Mouse (Mus musculus) megakaryocyte, adult 5-6 weeks (primary cell): ENCODE data around the gene Lhpp. TPM values are rescaled to one million over a fixed set of nuclear protein-coding genes. Genes with fewer than 3 reads are reported as not detected.

ENCODE experiments used
- ATAC-seq: 2 replicates; pipeline ENCODE4 v1.8.0; 2016; ENCODE audit warnings: mild to moderate bottlenecking, inconsistent platforms; ENCODE audit not compliant: poor library complexity, severe bottlenecking
- total RNA-seq, 2 experiments: library from RNA; stranded (forward) in 1 of 2; stranded (reverse) in 1 of 2; fragments of 153-499, 151-499 nt in 1 of 2; fragments of 221-1000, 200-1000 nt in 1 of 2; gene quantifications; 2 replicates each; pipeline versions ENCODE4 v1.2.3 to v1.2.4; 2015 to 2017

Lhpp gene
- total RNA-seq (2015) = 5.1 and 6.9 TPM in 2 replicates
- total RNA-seq (2017) = 5.8 and 6.1 TPM in 2 replicates

DNA sequence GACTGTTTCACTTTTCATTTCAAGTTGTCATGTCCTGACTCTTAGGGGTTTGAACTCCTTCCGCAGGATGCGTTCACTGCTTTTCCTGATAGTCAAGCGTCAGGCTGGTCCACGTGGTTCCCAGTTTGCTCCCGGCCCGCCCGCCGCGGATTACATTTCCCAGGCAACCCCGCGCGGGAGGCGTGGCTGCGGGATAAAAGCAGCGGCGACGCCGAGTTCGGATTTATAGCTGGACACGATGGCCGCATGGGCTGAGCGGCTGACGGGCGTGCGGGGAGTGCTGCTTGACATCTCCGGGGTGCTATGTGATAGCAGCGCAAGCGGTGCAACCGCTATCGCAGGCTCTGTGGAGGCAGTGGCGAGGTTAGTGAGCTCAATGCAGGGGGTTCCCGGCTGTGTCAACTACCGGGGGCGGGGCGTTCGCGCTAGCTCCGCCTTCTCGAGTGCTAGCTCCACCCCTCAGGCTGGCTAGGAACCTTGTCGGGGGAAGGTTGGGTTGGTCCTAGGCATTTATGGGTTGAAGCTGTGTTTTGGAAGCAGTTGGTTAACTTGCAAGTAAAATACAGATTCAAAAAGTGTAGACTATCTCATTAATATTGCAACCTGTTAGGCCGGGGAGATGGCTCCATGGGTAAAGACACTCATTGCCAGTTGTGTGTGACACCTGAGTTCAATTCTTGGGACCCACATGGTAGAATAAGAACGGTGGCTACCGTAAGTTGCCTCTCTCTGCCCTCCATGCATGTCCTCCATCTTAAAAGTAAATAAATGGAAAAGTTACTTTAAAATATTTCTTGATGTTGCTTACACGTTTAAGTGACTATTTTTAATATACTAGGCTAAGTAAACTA is at the start of gene Lhpp:
TSS of gene Lhpp (plus strand) at position 171 of the 851 bp plus-strand sequence.
- peak; percentile 95 for ATAC-seq

DNA sequence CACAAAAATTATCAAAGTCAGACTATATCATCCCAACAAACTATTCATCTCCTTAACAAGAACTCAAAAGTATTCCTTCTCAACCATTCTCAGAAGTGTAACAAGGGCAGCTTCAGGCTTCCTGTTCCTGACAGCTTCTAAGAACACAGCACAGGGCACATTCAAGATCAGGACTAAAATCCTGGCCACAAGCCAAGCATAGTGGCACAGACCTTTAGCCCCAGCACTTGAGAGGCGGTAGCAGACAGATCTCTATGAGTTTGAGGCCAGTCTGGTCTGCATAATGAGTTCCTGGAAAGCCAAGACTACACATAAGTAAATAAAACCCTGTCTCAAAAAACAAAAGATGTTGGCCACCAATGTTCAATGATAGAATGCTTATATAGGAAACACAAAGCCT is 44.6 kb upstream of the Lhpp start:
- ATAC-seq = no peak

DNA sequence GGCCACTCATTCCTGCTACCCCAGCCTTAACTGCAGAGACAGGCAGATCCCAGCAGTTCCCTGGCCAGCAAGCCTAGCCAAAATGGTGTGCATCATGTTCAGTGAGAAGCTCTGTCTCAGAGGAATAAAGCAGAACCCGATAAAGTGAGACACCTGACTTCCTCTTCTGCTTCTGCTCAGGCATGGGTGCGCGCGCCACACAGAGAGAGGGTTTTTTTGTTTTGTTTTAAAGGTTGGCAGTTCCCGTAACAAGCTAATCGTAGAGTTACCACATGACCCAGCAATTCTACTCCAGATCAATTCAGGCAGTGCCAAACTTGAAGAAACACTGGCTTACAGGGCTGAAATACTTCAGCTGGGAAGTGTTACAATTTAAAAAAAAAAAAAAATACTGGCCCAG is 41.6 kb upstream of the Lhpp start:
- peak; percentile 95 for ATAC-seq

DNA sequence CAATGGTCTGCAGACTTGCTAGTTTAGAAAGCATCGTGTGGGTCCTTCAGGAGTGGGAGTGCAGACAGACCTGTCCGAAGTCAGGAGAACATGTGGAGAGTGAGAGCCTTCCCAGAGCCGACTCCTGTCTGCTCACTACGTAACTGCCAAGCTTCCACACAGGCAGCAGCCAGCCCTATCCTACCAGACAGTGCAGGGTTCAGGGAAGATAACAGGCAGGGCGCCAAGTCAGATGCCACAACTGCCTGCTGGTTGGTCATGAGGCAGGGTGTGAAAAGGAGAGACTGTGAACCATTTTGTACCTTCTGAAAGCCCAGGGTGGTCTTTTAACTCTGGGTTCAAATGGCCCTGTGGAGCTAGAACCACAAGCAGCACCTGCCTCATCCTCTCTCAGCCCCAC is 40.4 kb upstream of the Lhpp start:
- no peak for ATAC-seq

DNA sequence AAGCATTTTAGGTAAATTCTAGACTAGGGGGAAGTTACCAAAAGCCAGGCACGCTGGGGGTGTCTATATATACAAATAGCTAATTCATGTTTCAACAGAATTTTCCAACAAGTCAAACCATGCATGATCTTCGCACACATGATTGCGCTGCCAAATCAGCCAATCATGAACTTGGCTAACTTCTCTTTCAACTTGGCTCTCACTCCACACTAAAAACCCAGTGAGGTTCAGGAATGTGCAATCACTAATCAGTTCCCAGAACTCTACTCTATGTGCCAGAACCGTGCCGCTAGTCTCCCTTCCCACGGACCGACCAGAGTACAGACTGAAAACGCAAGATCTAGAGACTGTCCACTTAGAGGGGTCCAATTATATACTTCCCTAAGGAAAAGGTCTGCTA is 39.0 kb upstream of the Lhpp start:
- no peak for ATAC-seq

DNA sequence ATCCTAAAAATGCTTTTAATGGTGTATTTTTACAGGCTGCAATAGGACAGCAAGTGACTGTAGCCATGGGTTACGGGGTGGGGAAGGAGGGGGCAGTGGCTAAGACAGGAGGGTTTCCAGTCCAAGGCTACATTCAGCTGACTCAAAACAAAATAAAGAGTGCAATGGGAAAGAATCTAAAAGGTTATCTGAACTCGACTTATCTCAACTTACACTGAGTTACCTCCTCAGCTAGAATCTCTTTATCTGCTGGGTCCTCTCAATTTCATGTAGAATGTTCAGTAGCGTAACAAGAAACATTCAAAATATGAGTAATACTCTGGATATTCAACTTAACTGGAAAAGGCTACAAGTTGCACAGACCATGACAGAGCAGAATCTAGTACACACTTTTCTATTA is 37.7 kb upstream of the Lhpp start:
- no peak for ATAC-seq

DNA sequence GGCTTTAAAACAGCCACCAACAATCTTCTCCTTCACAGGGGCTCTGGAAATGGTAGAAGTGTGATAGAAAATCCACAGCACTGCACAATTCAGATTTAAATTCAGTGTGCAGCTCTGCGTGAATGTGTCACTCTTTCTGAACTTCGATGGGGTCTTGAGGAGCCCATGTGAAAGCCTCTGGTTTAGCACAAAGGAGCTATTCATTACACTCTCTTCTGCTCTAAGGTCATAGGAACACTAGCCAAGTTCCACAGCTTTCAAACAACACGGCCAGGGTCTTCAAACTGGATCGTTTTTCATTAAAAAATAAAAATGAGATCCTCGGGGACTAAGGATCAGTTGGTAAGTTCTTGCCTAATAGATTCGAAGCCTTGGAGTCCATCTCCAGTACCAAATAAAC is 37.2 kb upstream of the Lhpp start:
- ATAC-seq = no peak

DNA sequence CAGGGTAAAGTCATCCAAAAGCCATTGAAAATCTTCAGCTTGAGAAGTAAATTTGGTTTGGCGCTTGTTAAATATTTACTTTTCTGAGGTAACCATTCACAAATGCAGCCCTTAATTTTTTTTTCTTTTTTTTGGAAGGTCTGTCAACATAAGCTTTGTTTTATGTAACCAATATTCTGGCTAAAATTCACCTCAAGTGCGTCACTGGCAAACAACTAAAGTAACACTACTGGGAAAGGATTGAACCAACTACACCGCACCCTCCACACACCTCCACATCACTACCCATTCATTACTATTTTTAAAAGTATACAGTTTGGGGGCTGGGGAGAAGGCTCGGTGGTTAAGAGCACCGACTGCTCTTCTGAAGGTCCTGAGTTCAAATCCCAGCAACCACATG is 35.8 kb upstream of the Lhpp start:
- ATAC-seq = no peak

DNA sequence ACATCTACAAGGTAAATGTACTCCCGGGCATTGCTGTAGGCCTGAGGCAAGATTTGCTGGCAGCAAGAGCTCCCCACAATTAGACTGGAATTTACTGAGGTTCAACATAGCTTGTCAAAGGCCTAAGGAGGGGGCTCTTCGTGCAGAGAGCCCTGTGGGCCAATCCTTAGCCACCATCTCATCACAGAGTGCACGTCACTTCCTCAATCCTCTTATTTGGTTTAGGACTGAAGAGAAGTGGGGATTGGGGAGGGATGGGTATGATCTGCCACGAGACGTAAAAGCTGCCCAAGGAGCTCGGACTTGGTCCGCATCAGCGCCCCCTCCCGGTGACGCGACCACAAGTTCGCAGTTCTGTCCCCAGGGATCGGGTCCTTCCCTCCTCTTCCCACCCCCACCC is 34.8 kb upstream of the Lhpp start:
- peak; percentile 80 for ATAC-seq

DNA sequence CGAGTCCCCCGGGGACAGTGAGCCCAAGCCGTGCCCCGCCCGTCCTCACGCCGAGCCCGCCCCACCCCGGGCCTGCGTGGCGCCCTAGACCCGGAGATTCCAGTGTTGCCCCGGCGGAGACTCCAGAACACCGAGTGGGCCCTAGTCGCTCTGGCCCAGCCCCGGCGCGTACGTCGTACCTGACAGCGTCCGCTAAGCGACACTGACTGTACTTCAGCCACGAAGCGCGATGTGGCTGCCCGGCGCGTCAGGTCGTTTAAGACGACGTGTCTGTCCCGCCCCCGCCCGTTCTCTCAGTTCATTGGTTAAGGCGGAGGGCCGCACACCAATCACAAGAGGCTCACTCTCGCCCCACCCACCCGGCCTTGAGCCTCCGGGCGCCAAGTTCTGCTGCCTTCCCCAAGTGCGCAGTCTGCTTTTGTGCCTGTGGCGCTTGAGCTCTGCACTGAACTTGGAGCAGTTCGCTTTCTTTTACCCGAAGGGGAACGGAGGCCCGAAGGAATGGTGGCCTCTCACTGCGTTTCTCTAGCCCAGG is 34.3 kb upstream of the Lhpp start, which contains the start of gene Oat:
TSS of gene Oat (minus strand) at position 283 of the 535 bp plus-strand sequence.
- ATAC-seq = peak; percentile 94

DNA sequence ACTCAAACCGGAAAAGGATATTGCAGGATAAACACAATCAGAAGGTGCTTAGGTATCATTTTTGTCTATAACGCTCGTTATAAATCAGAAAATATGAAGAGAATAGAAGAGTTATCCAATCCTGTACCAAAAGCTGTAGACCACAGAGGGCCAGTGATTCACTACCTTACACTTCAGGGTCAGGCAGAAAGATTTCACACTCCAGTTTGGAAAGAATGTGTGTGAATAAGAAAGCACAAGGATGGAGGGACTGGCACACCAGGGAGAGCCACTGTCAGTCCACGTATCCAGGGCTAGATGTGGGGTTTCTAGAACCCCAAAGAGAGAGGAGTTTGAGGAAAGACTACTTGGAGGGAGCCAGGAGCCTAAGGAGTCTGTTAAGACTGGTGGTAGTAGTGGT is 33.5 kb upstream of the Lhpp start:
- ATAC-seq = no peak

DNA sequence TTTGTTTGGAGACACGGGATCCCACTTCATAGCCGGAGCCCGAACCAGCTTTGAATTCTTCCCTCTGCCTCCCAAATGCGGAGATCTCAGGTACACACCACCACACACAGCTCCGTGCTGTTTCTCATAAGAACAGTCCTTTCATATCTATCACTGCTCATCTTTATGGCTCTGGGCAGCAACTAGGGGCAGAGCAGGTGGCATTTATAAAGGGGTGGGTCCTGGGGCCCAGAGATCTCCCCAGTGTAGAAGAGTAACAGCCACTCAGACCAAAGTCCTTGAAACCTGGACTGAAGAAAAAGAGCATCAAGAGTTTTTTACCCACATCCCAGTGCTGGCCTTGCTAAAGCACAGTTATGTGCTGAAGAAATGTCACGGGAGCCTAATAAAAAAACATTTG is 29.9 kb upstream of the Lhpp start:
- no peak for ATAC-seq

DNA sequence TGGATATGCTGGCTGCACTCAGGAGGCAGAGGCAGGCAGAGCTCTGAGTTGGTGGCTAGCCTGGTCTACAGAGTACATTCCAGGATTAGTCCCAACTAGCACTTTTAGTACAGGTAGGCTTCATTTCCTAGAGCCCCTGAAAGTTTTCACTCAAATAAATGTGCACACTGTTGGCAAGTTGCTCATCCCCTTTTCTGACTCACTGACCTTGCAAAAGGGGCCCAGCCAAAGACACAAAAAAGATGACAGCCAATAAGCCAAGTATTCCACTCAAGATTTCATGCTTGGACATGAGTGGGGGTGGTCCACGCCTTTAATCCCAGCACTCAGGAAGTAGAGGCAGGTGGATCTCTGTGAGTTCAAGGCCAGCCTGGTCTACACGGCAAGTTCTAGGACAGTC is 29.0 kb upstream of the Lhpp start:
- no peak for ATAC-seq

DNA sequence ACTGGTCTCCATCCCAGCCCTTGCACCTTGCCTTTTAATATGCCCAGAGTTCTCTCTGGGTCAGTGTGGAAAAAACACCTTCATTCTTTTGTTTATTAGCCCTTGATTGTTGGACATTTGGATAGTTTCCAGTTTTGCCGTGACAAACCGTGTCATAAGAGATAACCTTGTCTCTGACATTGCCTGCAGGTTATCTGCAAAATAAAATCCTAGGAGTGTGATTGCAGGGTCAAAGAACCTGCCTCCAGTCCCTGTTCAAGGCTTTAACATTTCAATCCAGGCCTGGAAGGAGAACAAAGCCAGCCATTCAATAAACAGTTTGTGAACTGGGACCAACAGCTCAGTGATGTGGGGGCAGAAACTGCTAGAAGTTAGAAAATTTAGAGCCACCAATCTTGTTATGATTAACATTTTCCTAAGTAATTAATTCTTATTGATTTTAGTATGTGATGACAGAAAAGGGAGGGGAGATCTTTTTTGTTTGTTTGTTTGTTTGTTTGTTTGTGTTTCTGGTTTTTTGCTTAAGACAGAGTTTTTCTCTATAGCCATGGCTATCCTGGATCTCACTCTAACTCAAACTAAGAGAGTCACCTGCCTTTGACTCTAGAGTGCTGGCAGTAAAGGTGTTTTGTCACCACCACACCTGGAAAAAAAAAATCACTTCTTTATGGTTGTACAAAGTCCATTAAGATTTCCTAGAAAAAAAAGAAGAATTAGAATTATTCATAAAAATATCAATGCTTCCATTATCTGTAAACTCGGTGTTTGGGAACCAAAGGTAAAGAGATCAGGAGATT is 24.5 kb upstream of the Lhpp start:
- ATAC-seq = no peak

DNA sequence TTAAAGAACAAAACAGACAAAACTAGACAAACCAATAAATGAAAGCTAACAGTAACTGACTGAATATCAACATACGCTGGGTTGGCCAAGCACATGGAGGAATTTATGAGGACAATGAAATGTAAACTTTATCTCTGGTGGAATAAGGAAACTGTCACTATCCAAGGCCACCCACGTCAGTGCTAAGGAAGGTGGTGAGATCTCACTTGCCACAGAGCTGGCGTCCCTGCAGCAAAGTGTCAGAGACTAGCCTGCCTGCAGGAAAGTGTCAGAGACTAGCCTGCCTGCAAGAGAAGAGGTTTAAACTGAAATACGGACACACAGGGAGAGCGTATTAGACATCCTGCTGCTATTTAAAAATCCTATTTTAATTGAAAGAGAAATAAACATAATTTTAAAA is 23.3 kb upstream of the Lhpp start:
- ATAC-seq = no peak

DNA sequence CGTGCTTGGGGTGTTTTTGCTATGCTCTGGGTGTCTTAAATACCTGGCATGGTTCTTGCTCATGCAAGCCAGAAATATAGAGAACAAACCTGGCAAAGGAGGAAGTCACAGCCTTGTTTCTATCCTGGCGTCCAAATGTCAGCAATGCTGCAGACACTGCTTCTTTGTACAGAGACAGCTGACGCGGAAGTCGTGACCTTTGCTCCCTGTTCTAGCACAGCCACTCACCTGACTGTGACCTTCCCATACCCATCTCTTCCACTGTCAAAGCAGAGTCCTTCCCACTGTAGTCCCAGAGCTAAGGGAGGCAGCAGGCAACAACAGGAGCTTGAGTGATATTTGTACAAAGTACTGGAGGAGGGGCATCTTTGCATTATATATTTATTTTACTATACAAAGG is 20.8 kb upstream of the Lhpp start:
- ATAC-seq = no peak

DNA sequence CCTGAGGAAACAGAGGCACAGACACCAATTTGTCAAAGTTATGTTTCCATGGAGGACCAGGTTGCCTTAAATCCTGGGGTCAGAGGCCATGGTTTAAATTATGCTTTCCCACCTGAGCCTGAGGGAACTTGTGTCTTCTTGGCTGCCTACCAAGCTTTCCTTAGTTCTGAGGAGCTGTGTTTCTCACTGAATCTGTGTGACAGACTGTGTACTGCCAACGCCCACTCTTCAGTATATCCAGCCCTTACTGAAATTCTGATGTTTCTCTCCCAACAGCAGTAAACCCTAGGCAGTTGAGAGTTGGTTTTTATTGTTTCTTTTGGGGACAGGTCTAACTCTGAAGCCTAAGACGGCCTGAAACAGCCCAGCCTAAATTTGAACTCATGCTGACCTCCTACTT is 16.7 kb upstream of the Lhpp start:
- no peak for ATAC-seq

DNA sequence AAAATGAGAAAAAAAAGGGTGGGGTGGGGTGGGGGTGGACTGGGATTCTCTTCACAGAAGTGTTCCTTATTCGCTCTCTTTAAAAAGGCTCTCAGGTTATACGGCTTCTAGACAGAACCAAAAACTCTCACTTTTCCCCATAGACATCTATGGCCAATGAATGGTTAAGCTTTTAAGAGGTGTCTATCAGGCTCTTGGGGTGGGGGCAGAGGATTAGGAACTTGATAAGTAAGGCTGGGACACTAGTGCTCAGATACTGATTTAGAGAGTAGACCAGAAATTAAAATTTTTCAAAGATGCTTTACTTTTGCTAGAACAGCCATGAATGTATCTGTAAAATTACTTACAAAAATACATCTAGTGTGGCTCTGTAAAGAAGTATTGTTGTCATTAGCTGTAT is 16.1 kb upstream of the Lhpp start:
- ATAC-seq = no peak

DNA sequence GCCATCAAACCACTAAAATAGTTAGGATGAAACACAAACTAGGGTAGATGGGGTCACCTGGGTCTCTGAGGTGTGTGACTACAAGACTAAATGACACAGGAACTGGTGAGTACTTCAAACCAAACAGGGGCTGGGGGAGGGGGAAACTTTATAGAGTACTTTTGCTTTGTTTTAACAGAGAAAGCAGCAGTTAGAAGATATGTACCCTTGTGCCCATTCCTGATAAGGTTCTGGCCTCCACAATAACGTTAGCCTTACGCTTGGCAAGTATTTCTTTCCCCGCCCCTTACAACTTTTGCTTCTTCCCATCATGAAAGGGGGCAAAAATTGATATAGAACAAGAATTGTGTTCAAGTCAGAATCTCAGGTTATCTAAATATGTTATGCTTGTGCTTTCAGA is 14.7 kb upstream of the Lhpp start:
- no peak for ATAC-seq

DNA sequence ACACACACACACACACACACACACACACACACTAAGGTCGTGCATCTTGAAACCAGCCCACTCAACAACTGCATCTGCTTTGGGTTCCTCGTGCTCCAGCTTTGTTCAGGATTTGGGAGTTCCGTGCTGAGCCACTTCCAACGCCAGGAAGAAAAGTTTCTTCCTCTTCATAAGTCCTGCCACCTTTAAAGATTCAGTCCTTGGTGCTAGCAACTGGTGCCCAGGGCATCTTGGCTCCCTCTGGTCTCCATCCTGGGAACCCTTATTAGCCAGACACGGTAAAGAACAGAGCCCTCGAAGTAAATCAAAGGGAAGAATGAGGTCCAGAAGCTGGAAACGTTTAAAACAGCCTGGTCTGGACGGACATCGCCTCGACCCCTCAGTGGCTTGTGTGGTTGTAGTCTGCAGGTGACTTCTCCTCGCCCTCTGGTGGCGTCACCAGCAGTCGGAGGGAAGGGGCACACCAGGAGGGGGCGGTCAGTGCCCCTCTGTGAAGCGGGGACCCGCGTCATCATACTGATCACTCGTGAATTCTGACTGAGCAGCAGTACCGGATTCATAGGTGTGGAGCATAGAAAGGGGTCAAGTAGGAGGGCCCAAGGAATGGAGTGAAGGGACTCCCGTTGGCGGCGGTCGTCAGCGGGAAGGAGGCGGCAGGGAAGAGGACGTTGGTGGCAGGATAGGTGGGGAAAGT is 13.7 kb upstream of the Lhpp start:
- peak; percentile 27; the same call in 1 of the 2 replicates for ATAC-seq
